In the genomic region with DNA sequence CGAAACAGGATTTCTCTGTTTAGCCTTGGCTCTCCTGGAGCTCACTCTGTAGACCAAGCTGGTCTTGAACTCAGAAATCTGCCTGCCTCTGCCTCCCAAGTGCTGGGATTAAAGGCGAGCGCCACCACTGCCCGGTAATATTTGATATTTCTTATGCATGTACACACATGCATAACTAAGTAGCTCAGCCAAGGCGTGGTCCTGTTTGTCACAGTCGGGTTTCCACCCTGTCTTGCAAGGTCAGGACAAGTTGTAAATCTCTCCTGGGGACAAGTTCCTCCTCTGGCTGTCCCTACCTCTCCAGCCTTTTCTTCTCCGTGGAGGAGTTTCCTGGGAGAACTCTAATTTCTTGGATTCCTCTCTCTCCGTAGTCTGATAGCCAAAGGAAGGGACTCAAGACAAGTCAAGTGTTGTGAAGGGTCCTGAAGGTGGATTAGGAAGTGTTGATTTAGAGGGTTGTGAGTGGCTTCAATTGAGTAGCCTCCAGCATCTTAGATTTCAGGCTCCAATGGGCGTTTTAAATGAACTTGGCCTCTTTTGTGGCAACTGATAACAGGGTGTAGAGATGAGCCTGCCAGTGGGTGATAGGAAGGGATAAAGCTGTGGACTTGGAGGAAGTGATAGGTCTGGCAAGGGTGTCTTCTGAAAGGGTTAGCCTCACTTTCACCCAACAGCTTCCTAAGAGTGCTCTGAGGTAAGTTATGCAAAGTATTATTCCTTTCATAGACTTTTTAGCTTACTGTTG, we compare ENCODE assay signal across 9 mouse cellular contexts. TPM values are rescaled to one million over a fixed set of nuclear protein-coding genes. Genes with fewer than 3 reads are reported as not detected.
A peak's percentile ranks its signal among the peaks of the same experiment; 100 is the strongest.
DNase-seq lines count a peak whose midpoint lies in the region; ATAC-seq and TF ChIP-seq lines count a peak whose summit lies in the region.
"Had no signal": no experiment of that assay in that cellular context is flagged by ENCODE, and none has a peak within 500 bp of the region (broad histone marks: within the 10 kb centered on the region; RNA-seq: fewer than 3 reads in every experiment).

Gene Frrs1 (plus strand): TSS at position 524 of the 745 bp plus-strand sequence.

- no peaks in the 10 kb centered on the region for H3K36me3 ChIP-seq in kidney, embryonic 16.5 days (ENCODE audit: insufficient read depth, low read length)
- H3K36me3 ChIP-seq in midbrain, embryonic 11.5 days (ENCODE audit: control insufficient read depth, insufficient read depth, low read length): no peaks in the 10 kb centered on the region

- no peak for ATAC-seq in kidney, embryonic 16.5 days (ENCODE audit: low FRiP score, low TSS enrichment)
- no peak for ATAC-seq in inflammation-experienced regulatory T-cells, adult 6 months
- no peak for ATAC-seq in midbrain, embryonic 11.5 days (ENCODE audit: low FRiP score)
- ATAC-seq in frontal cortex, adult (ENCODE audit: low TSS enrichment): no peak

- no peak for TF ChIP-seq CTCF in olfactory bulb, adult 2 months (IDR thresholded peaks at IDR 0.05; ENCODE audit: insufficient read depth, low read depth, low read length)

- no peak within 1 kb of the TSS for H3K27ac ChIP-seq in kidney, embryonic 16.5 days (ENCODE audit: low read length)
- H3K27ac ChIP-seq in olfactory bulb, adult 2 months (ENCODE audit: insufficient read depth, low read depth, low read length): no peak within 1 kb of the TSS
- H3K27ac ChIP-seq in midbrain, embryonic 11.5 days (ENCODE audit: low read depth, low read length): no peak within 1 kb of the TSS

- H3K27me3 ChIP-seq in kidney, embryonic 16.5 days (ENCODE audit: insufficient read depth, low read length): no peaks in the 10 kb centered on the region
- H3K27me3 ChIP-seq in midbrain, embryonic 11.5 days (ENCODE audit: control insufficient read depth, insufficient read depth, low read length): no peaks in the 10 kb centered on the region

- DNase-seq in kidney, adult 9 months: no peak
- DNase-seq in ZHBTc4 (ENCODE audit: low read depth, low spot score): peak; percentile 43
- DNase-seq in midbrain, embryonic 11.5 days (ENCODE audit: low spot score, missing footprints): no peak
- DNase-seq in gastrocnemius, postnatal 10 days: no peak
- DNase-seq: cerebellum, adult 11-12 months had no signal

- no peak within 1 kb of the TSS for H3K4me3 ChIP-seq in kidney, embryonic 16.5 days (ENCODE audit: low read length)
- H3K4me3 ChIP-seq in olfactory bulb, adult 2 months (ENCODE audit: insufficient read depth, low read depth, low read length): no peak within 1 kb of the TSS
- no peak within 1 kb of the TSS for H3K4me3 ChIP-seq in midbrain, embryonic 11.5 days (ENCODE audit: low read depth, low read length)

- no peaks in the 10 kb centered on the region for H3K9me3 ChIP-seq in kidney, embryonic 16.5 days (ENCODE audit: low read length)
- H3K9me3 ChIP-seq in midbrain, embryonic 11.5 days (ENCODE audit: control insufficient read depth, low read length): no peaks in the 10 kb centered on the region

- WGBS in kidney, embryonic 16.5 days: 64% methylated on average over 9 of the region's 9 CpGs
- 90% methylated on average over 9 of the region's 9 CpGs for WGBS in olfactory bulb, adult 2 months
- WGBS in midbrain, embryonic 11.5 days: 90% methylated on average over 9 of the region's 9 CpGs

- H3K4me1 ChIP-seq in kidney, embryonic 16.5 days (ENCODE audit: insufficient read depth, low read length): peaks cover 4% of the 10 kb centered on the region; the same call in 1 of the 2 replicates
- peaks cover 6% of the 10 kb centered on the region; the same call in 1 of the 2 replicates for H3K4me1 ChIP-seq in olfactory bulb, adult 2 months (ENCODE audit: control insufficient read depth, insufficient read depth, low read length)
- no peaks in the 10 kb centered on the region for H3K4me1 ChIP-seq in midbrain, embryonic 11.5 days (ENCODE audit: control insufficient read depth, insufficient read depth, low read length)

- no peak for TF ChIP-seq POLR2A in olfactory bulb, adult 2 months (IDR thresholded peaks at IDR 0.05; ENCODE audit: insufficient read depth, low read depth, low read length)

- no peak within 1 kb of the TSS for H3K4me2 ChIP-seq in kidney, embryonic 16.5 days (replicated peaks; ENCODE audit: low read depth, low read length)
- no peak within 1 kb of the TSS for H3K4me2 ChIP-seq in midbrain, embryonic 11.5 days

- H3K9ac ChIP-seq in kidney, embryonic 16.5 days (replicated peaks; ENCODE audit: low read length): no peak within 1 kb of the TSS
- no peak within 1 kb of the TSS for H3K9ac ChIP-seq in midbrain, embryonic 11.5 days (ENCODE audit: low read length)

RNA-seq across cellular contexts. Expression of gene Frrs1, which starts in this region (rescaled TPM):
- polyA plus RNA-seq in kidney, embryonic 16.5 days (2015; fragmentation: Nextera tagmentation; extraction: Ambion mirVana): 22.4 and 28.1 TPM in 2 replicates
- polyA plus RNA-seq in inflammation-experienced regulatory T-cells, adult 6 months (2017; shearing (Covaris generic)): 10 to 100 TPM; 11.5 to 44.9 (median 39.7) TPM
- polyA plus RNA-seq in olfactory bulb, adult 2 months (2012; ENCODE audit: insufficient read depth, insufficient read length, low replicate concordance, missing spikeins): not detected in 2 replicates
- 7.8 and 8.5 TPM in 2 replicates for polyA plus RNA-seq in midbrain, embryonic 11.5 days (2014; fragmentation: Nextera tagmentation; extraction: Ambion mirVana)
- 1 to 10 TPM; 1.9 to 2.8 TPM for total RNA-seq in gastrocnemius, postnatal 10 days (2021)
